Mouse (Mus musculus): ENCODE data around the gene Hbb-bs. TPM values are rescaled to one million over a fixed set of nuclear protein-coding genes. Genes with fewer than 3 reads are reported as not detected.
"Not testable (repeated sequence)": the region's sequence is repeated elsewhere in the genome, so short reads cannot be mapped to it uniquely, and the experiment has no call there.

Gene Hbb-bs
- polyA plus RNA-seq, 1 experiment from 2014 or later: 21,711 TPM

- no peak for ATAC-seq (ENCODE audit: extremely low read depth, insufficient number of reproducible peaks, low FRiP score, low TSS enrichment)
- Histone ChIP-seq H3K27me3 (replicated peaks) (no peaks in the 10 kb centered on the region), H3K9ac (no peak overlapping the region), H3K36me3 (no peaks in the 10 kb centered on the region), H3K4me3 (no peak overlapping the region), H3K9me3 (no peaks in the 10 kb centered on the region), H3K27ac (replicated peaks) (no peak overlapping the region; the same call in 1 of the 2 replicates), H3K4me2 (peak overlapping the region; percentile 30; the same call in 1 of the 2 replicates), H3K4me1 (no peaks in the 10 kb centered on the region)
- 23% methylated on average over 2 of the region's 2 CpGs for WGBS
Observed at GRCm38 (mm10) chr7:103844525-103845325, 16.8 kb upstream of the Hbb-bs start.

GRCm38 (mm10) chr7:103843034-103843433, 15.1 kb upstream of the Hbb-bs start, which contains the start of gene Hbb-bh1:
TSS of gene Hbb-bh1 (minus strand) at chr7:103843164.
- H3K4me3 ChIP-seq: peak within 1 kb of the TSS; percentile 12
- H3K9ac ChIP-seq: no peak within 1 kb of the TSS
- H3K27me3 ChIP-seq (replicated peaks): no peaks in the 10 kb centered on the region
- H3K36me3 ChIP-seq: no peaks in the 10 kb centered on the region
- no peaks in the 10 kb centered on the region for H3K4me1 ChIP-seq
- 58% methylated on average over 2 of the region's 2 CpGs for WGBS
- peak; percentile 49; the same call in 1 of the 2 replicates for ATAC-seq (ENCODE audit: extremely low read depth, insufficient number of reproducible peaks, low FRiP score, low TSS enrichment)
- no peaks in the 10 kb centered on the region for H3K9me3 ChIP-seq
- H3K27ac ChIP-seq (replicated peaks): peak within 1 kb of the TSS; percentile 5; the same call in 1 of the 2 replicates
- H3K4me2 ChIP-seq: peak within 1 kb of the TSS; percentile 29

GRCm38 (mm10) chr7:103840268-103840667, 12.4 kb upstream of the Hbb-bs start, which contains the start of gene Hbb-bh2:
TSS of gene Hbb-bh2 (minus strand) at chr7:103840520.
- 59% methylated on average over 3 of the region's 3 CpGs for WGBS

GRCm38 (mm10) chr7:103827139-103827538, 757 bp downstream of the Hbb-bs start:
- H3K4me2 ChIP-seq; H3K9ac ChIP-seq; ATAC-seq (ENCODE audit: extremely low read depth, insufficient number of reproducible peaks, low FRiP score, low TSS enrichment); H3K27me3 ChIP-seq (replicated peaks); H3K27ac ChIP-seq (replicated peaks); H3K4me3 ChIP-seq; H3K36me3 ChIP-seq; H3K4me1 ChIP-seq; H3K9me3 ChIP-seq: not testable (repeated sequence)
- no CpG with 5 or more reads among the region's 2 CpGs for WGBS

More at GRCm38 (mm10) chr7:103840268-103840667, 12.4 kb upstream of the Hbb-bs start, which contains the start of gene Hbb-bh2:
- no peaks in the 10 kb centered on the region for H3K9me3 ChIP-seq
- H3K36me3 ChIP-seq: no peaks in the 10 kb centered on the region
- H3K4me1 ChIP-seq: no peaks in the 10 kb centered on the region
- no peak within 1 kb of the TSS for H3K9ac ChIP-seq
- no peaks in the 10 kb centered on the region for H3K27me3 ChIP-seq (replicated peaks)
- ATAC-seq (ENCODE audit: extremely low read depth, insufficient number of reproducible peaks, low FRiP score, low TSS enrichment): no peak
- peak within 1 kb of the TSS; percentile 38 for H3K4me2 ChIP-seq
- 0 out of 2 replicates have a peak within 1 kb of the TSS, but pooled peaks have one; percentile 45 for H3K27ac ChIP-seq (replicated peaks)
- 0 out of 2 replicates have a peak within 1 kb of the TSS, but pooled peaks have one; percentile 3 for H3K4me3 ChIP-seq

GRCm38 (mm10) chr7:103826255-103826887, 1.5 kb downstream of the Hbb-bs start:
- Histone ChIP-seq H3K27me3 (replicated peaks) (no peaks in the 10 kb centered on the region), H3K4me1 (no peaks in the 10 kb centered on the region), H3K27ac (replicated peaks) (no peak overlapping the region), H3K4me2 (no peak overlapping the region; the same call in 1 of the 2 replicates), H3K9ac (no peak overlapping the region), H3K36me3 (no peaks in the 10 kb centered on the region), H3K9me3 (no peaks in the 10 kb centered on the region), H3K4me3 (no peak overlapping the region)
- 59% methylated on average over 3 of the region's 3 CpGs for WGBS
- ATAC-seq (ENCODE audit: extremely low read depth, insufficient number of reproducible peaks, low FRiP score, low TSS enrichment): no peak

GRCm38 (mm10) chr7:103825536-103826254, 2.2 kb downstream of the Hbb-bs start:
- H3K27me3 ChIP-seq (replicated peaks): no peaks in the 10 kb centered on the region
- H3K4me3 ChIP-seq: no peak overlapping the region
- H3K9ac ChIP-seq: no peak overlapping the region
- no peak for ATAC-seq (ENCODE audit: extremely low read depth, insufficient number of reproducible peaks, low FRiP score, low TSS enrichment)
- H3K36me3 ChIP-seq: no peaks in the 10 kb centered on the region
- H3K9me3 ChIP-seq: no peaks in the 10 kb centered on the region
- H3K4me2 ChIP-seq: no peak overlapping the region
- no peak overlapping the region for H3K27ac ChIP-seq (replicated peaks)
- H3K4me1 ChIP-seq: no peaks in the 10 kb centered on the region
- 80% methylated on average over 3 of the region's 3 CpGs for WGBS

GRCm38 (mm10) chr7:103824597-103824996, 3.3 kb downstream of the Hbb-bs start:
- Histone ChIP-seq H3K27ac (replicated peaks) (no peak overlapping the region), H3K4me1 (no peaks in the 10 kb centered on the region), H3K27me3 (replicated peaks) (no peaks in the 10 kb centered on the region), H3K36me3 (no peaks in the 10 kb centered on the region), H3K4me3 (no peak overlapping the region), H3K4me2 (no peak overlapping the region), H3K9ac (no peak overlapping the region), H3K9me3 (no peaks in the 10 kb centered on the region)
- WGBS: 75% methylated on average over 2 of the region's 2 CpGs
- no peak for ATAC-seq (ENCODE audit: extremely low read depth, insufficient number of reproducible peaks, low FRiP score, low TSS enrichment)

GRCm38 (mm10) chr7:103815085-103815484, 12.8 kb downstream of the Hbb-bs start:
- not testable (repeated sequence) for ATAC-seq (ENCODE audit: extremely low read depth, insufficient number of reproducible peaks, low FRiP score, low TSS enrichment); H3K9me3 ChIP-seq; H3K4me2 ChIP-seq; H3K9ac ChIP-seq; H3K4me1 ChIP-seq; H3K27me3 ChIP-seq (replicated peaks); H3K27ac ChIP-seq (replicated peaks); H3K4me3 ChIP-seq; H3K36me3 ChIP-seq
- WGBS: 30% methylated on average over 1 of the region's 2 CpGs

- peak within 1 kb of the TSS; percentile 27; the same call in 1 of the 2 replicates for H3K4me2 ChIP-seq
- no peak within 1 kb of the TSS; the same call in 1 of the 2 replicates for H3K27ac ChIP-seq (replicated peaks)
- H3K4me1 ChIP-seq: peaks cover 9% of the 10 kb centered on the region
- WGBS: 79% methylated on average over 3 of the region's 3 CpGs
- H3K27me3 ChIP-seq (replicated peaks): no peaks in the 10 kb centered on the region
- no peaks in the 10 kb centered on the region for H3K9me3 ChIP-seq
- H3K9ac ChIP-seq: no peak within 1 kb of the TSS
- no peaks in the 10 kb centered on the region for H3K36me3 ChIP-seq
- peak; percentile 78 for ATAC-seq (ENCODE audit: extremely low read depth, insufficient number of reproducible peaks, low FRiP score, low TSS enrichment)
- no peak within 1 kb of the TSS for H3K4me3 ChIP-seq
Observed at GRCm38 (mm10) chr7:103813766-103814165, 14.1 kb downstream of the Hbb-bs start, which contains the start of gene Hbb-bt. TSS of gene Hbb-bt (minus strand) at chr7:103813996.

GRCm38 (mm10) chr7:103813152-103813551, 14.7 kb downstream of the Hbb-bs start:
- H3K4me2 ChIP-seq; H3K36me3 ChIP-seq; H3K27me3 ChIP-seq (replicated peaks); H3K27ac ChIP-seq (replicated peaks); ATAC-seq (ENCODE audit: extremely low read depth, insufficient number of reproducible peaks, low FRiP score, low TSS enrichment); H3K9ac ChIP-seq; H3K9me3 ChIP-seq; H3K4me1 ChIP-seq; H3K4me3 ChIP-seq: not testable (repeated sequence)
- no CpG with 5 or more reads among the region's 3 CpGs for WGBS

- H3K36me3 ChIP-seq: no peaks in the 10 kb centered on the region
- no peak overlapping the region for H3K27ac ChIP-seq (replicated peaks)
- peaks cover 9% of the 10 kb centered on the region for H3K4me1 ChIP-seq
- H3K9me3 ChIP-seq: no peaks in the 10 kb centered on the region
- no peaks in the 10 kb centered on the region for H3K27me3 ChIP-seq (replicated peaks)
- peak overlapping the region; percentile 18; the same call in 1 of the 2 replicates for H3K4me3 ChIP-seq
- no peak overlapping the region for H3K9ac ChIP-seq
- WGBS: 44% methylated on average over 1 of the region's 1 CpGs
- peak overlapping the region; percentile 16; the same call in 1 of the 2 replicates for H3K4me2 ChIP-seq
- no peak for ATAC-seq (ENCODE audit: extremely low read depth, insufficient number of reproducible peaks, low FRiP score, low TSS enrichment)
Observed at GRCm38 (mm10) chr7:103812174-103812573, 15.7 kb downstream of the Hbb-bs start.
